Mouse (Mus musculus): ENCODE data around the gene Sclt1.
"Not testable (repeated sequence)": the region's sequence is repeated elsewhere in the genome, so short reads cannot be mapped to it uniquely, and the experiment has no call there.

Sclt1 gene

GRCm38 (mm10) chr3:41742278-41742934 lies at the start of gene Sclt1, which contains the start of gene D3Ertd751e:
Gene Sclt1 (minus strand): TSS chr3:41742514.
Gene D3Ertd751e (plus strand): TSS chr3:41742611.
- peak; percentile 97 for DNase-seq (ENCODE audit: low spot score in 2 of 2)

DNA sequence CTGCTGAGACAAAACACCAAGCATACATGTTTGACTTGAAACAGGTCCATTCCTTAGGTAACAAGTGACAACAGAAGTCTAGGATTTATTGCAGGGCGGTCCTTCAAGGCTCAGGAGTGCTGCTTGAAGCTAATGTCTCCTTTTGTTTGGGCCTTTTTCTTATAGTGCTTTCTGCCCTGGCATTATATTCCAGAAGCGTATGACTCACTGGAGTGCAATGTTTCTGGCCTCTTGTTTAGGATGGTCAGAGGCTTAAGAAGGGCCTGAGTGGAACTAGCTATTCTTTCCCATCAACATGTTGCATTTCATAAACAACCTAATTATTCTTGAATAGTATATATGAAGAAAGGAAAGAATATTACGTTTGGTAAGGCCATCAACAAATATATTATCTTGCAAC lies 19.8 kb upstream of the Sclt1 start:
- DNase-seq (ENCODE audit: low spot score in 2 of 2), result no peak

DNA sequence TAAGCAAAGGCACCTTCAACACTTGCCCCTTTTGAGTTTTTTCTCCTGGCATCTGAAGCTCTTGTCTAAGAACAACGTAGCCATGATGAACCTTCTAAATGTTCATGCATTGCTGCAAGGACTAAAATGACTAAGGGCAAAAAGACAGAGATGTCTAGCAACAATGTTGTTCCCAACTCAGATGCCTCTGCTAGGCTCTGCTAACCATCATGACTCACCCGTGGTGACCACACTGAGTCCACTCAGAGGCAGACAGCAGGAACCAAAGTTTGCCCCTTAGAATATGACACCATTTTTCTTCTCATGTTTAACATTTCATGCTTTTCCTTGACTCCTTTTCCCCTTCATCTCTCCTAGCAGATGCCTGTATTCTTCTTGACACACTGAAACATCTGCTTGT lies 12.2 kb upstream of the Sclt1 start:
- DNase-seq (ENCODE audit: low spot score in 2 of 2), result no peak

- DNase-seq (ENCODE audit: low spot score in 2 of 2), result no peak
Measured at GRCm38 (mm10) chr3:41743436-41743835, 1.1 kb upstream of the Sclt1 start.

DNA sequence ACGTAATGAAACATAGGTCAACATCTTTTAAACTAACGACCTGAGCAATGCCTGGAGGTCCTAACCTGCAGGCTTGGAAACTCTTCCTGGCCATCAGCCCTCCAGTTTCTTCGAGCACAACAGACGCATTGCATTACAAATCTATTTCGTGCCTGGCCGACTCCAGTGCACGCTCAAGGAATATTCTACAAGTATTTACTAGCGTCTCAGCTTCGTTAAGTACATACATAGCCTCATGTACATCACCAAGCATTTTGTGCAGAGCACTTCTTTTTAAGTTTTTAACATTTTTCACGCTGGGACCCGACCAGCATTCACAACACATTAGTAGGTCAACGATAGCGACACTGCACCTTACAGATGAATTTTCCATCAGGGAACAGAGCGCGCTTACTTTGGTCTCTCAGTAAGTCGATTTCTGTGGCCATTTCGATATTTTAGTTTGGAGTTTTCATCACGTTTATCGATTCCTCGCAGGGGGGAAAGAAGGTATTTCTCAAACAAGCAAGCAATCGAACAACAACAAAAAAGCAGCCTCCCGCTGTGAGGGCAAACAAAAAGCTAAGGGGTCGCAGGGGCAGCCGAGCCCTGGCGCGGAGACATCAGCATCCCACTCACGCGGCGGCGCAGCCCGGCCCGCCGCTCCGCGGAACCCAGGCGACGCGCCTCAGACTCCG lies 575 bp downstream of the Sclt1 start:
- peak in 1 of 2 experiments; percentile 1 for DNase-seq (ENCODE audit: low spot score in 2 of 2)

- DNase-seq (ENCODE audit: low spot score in 2 of 2), result no peak
Measured at GRCm38 (mm10) chr3:41695681-41696080, 46.6 kb downstream of the Sclt1 start.

DNA sequence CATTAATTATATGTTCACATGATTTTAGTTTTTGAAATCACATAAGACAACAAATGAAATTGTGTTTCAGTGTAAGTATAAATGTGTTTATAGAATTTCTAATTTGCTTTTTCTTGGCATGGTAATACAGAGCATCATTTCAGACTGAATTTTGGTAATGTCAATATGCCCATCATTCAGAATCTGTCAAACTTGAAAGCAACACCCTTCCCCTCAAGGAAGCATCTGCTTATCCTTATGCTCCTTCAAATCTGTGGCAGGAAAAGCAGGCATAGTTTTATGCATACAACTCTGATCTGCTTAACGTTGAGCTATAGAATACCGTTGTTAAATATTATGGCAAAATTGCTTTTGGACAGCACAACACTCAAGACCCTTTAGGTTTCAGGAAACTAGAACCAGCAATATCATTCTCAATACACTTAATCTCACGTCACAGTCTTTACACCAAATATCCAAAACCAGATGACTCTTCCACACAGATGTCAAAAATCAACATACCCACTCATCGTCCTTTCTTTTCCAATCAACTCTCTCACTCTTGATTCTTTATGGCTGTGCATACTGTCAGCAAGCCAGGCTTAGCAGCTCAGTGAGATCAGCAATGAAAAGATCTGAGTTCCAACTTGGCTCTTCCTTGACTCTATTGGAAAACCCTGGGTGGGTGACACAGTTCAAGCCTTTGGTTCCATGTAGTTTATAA lies 49.7 kb downstream of the Sclt1 start:
- no peak for DNase-seq (ENCODE audit: low spot score in 2 of 2)

- not testable (repeated sequence) for DNase-seq (ENCODE audit: low spot score in 2 of 2)
Measured at GRCm38 (mm10) chr3:41690114-41690640, 52.1 kb downstream of the Sclt1 start.

GRCm38 (mm10) chr3:41686396-41686795 lies 55.9 kb downstream of the Sclt1 start:
- DNase-seq (ENCODE audit: low spot score in 2 of 2), result no peak

DNA sequence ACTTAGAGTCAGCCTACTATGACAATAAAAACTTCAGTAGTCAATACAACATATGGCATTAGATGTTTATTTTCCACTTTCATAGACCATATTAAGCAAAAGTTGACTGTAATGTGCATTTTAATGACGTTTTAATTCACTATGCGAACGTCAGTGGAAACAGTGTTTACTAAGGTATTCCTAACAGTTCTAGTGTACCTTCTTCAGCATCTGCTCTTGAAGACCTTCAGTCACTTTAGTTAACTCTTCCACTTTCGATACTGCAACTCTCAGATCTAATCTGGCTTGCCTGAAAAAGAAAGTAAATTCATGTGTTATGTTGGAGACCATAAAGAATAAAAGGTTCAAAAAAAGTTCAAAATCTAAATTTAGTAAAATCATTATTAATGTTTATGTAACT lies 60.2 kb downstream of the Sclt1 start:
- no peak for DNase-seq (ENCODE audit: low spot score in 2 of 2)

DNA sequence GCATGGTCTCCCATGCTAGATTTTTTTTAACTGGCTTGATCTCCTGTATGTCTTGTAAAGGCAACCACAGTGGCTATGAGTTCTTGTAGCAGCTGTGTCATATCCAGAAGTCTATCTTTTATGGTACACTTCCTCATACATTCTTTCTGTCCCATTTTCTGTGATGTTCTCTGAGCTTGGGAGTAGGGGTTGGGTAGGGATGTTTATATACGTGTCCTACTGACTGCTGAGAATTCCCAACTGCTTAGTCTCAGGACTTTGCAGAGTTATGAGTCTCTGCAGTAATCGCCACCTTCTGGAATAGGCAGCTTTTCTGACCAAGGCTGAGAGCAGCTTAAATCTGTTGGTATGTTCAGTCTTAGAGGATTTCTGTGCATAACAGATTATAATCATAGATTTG lies 65.7 kb downstream of the Sclt1 start:
- no peak for DNase-seq (ENCODE audit: low spot score in 2 of 2)

GRCm38 (mm10) chr3:41674778-41675177 lies 67.5 kb downstream of the Sclt1 start:
- DNase-seq (ENCODE audit: low spot score in 2 of 2), result no peak

GRCm38 (mm10) chr3:41655642-41656041 lies 86.7 kb downstream of the Sclt1 start:
- DNase-seq (ENCODE audit: low spot score in 2 of 2), result no peak

DNA sequence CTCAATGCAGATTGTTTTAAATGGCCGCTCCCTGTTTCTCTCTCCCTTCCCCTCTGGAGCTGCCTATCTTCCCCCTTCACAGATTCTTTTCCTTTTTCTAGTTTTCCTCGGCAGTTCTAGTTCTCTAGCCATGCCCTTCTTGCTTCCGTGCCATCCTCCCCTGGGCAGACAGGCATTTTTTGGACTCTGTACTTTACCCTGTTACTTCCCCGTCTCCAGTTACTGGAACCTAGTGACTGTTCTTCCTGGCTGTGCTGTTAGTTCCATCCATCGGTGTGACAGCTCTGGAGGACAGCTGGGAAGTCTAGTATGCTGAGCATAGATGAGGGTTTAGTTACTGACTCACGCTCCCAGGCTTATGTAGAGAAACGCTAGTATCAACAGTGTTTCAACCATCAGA lies 121.3 kb downstream of the Sclt1 start:
- no peak for DNase-seq (ENCODE audit: low spot score in 2 of 2)

DNA sequence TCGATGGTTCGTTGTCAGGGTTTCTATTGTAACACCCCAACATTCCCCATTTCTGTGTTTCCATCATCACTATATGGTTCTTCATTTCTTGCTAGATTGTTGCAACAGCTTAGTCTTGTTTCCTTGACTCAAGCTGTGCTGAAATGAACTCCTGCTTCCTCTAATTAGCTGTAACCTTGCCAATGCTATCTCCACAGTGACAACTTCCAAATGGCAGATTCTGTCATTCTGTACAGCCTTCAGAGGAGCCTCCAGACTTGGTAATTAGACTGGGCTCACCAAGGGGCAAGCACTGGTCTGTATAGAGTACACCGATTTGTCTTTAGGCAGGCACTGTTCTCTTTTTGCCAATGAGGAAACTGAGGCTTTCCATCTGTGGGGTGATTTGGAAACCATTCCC lies 123.8 kb downstream of the Sclt1 start:
- DNase-seq (ENCODE audit: low spot score in 2 of 2), result no peak

- no peak for DNase-seq (ENCODE audit: low spot score in 2 of 2)
Measured at GRCm38 (mm10) chr3:41618036-41618435, 124.3 kb downstream of the Sclt1 start.

DNA sequence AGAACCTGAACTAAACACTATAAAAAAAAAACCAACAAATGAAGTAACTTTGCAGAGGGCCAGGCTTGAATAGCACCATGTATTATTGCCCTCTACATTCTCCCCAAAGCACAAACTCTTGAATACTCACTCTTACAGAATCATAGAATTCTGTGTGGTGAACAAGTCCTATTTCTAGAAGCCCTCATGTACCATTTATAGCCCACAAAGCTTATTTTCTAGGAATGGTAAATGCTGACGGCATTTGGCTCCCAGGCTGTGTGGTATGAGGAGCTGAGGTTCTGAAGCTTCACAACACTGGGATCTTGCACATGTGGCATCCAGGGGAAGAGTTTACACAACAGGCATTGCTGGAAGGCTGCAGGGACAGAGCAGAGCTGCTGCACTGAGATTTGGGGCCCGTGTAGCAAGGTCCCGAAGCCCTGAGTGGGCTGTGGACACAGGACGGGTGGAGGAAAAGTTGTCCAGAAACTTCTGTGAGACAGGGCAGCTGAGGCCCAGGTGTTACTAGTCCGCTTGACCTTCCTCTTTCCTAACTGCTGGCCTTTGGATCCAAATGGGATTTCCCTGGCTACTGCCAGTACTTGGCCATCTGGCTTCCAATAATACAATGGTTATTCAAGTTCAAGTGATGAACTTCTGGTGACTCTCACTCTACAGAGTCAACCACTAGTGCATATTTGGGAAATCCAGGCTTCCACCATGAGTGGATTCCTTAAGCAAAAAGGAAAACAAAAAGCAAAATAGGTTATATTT lies 127.9 kb downstream of the Sclt1 start:
- no peak for DNase-seq (ENCODE audit: low spot score in 2 of 2)

DNA sequence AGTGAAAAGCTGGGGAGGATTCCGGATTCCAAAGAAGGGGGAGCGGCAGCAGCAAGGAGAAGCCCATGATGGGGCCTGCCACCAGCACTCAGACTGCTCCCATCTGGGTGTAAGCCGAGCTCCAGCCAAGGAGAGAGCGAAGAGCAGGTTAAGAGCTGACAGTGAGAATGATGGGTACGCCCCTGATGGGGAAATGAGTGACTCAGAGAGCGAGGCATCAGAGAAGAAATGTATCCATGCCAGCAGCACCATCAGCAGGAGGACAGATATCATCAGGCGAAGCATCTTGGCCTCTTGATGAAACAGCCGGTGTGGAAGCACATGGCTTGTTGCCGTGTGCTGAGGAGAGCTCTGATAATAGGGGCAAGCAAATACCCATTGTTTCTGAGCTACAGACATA lies 128.6 kb downstream of the Sclt1 start:
- no peak for DNase-seq (ENCODE audit: low spot score in 2 of 2)

- no peak for DNase-seq (ENCODE audit: low spot score in 2 of 2)
Measured at GRCm38 (mm10) chr3:41612211-41612610, 130.1 kb downstream of the Sclt1 start.

- DNase-seq (ENCODE audit: low spot score in 2 of 2), result no peak
Measured at GRCm38 (mm10) chr3:41609071-41609470, 133.2 kb downstream of the Sclt1 start.

DNA sequence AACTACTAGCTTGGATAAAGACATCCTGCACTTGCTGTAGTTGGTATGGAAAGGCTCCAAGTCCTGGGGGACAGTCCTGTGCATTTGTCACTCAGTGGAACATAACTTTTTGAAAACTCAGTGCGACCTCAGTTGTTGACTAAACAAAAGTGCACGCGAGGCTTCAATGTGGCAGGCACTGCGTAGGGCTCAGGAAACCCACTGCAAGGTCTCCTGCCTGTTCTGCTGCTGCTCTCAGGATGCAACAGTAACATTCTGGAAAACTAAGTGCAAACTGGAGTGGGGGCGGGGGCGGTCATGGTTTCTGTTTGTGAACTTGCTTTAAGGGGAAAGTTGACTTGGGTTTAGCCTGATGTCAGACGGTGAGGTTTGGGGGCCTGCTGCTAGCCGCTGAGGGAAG lies 134.8 kb downstream of the Sclt1 start:
- DNase-seq (ENCODE audit: low spot score in 2 of 2), result no peak

DNA sequence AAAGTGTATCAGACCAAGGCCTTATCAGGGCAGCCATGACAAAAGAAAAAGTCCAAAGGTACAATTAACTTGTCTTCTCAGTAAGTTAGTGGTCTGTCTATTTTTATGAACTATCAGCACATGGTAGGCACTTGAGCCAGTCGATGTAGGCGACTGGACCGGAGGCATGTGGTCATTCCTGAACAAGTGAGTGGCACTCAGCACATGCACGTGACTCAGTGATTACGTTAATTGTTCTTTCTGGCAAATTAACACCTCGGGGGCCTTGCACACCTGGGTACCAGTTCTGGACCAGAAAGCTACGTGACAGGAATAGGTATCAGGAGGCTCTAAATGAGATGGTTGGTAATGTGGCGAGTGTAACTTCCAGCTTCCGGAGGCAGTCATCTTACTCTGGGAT lies 135.3 kb downstream of the Sclt1 start:
- no peak for DNase-seq (ENCODE audit: low spot score in 2 of 2)

Data from right cerebral cortex, postnatal 36 days (tissue).